Mouse (Mus musculus): ENCODE results near the gene Atg3.

GRCm38 (mm10) chr16:45231296-45231695, 72.7 kb downstream of the Atg3 start:
- TF ChIP-seq CTCF (IDR thresholded peaks at IDR 0.05; ENCODE audit: low read depth) (no peak), EP300 (optimal IDR thresholded peaks at IDR 0.05) (no peak)

Data from stomach, postnatal 0 days (tissue).